Mouse (Mus musculus) megakaryocyte, embryonic 14.5 days (primary cell): ENCODE results near the gene Lrmp. TPM values are rescaled to one million over a fixed set of nuclear protein-coding genes. Genes with fewer than 3 reads are reported as not detected.

ENCODE experiments used
- H3K27me3 ChIP-seq: replicated peaks from 2 replicates; pipeline ENCODE3; 2012; ENCODE audit warnings: inconsistent platforms
- H3K36me3 ChIP-seq: replicated peaks from 2 replicates; pipeline ENCODE3; 2012; ENCODE audit warnings: low read length, inconsistent platforms, mixed read lengths
- H3K4me1 ChIP-seq: 2 replicates; pipeline ENCODE4 v1.6.1; 2012; ENCODE audit warnings: inconsistent platforms
- H3K4me3 ChIP-seq: replicated peaks from 2 replicates; pipeline ENCODE3; 2012; ENCODE audit warnings: moderate library complexity, mild to moderate bottlenecking, inconsistent platforms
- H3K9me3 ChIP-seq: 2 replicates; pipeline ENCODE4 v1.6.1; 2012; ENCODE audit warnings: inconsistent platforms
- FLI1 ChIP-seq: IDR thresholded peaks from 2 replicates; pipeline ENCODE4 v1.6.1; 2012; ENCODE audit warnings: low read length, inconsistent platforms, mixed read lengths
- GATA1 ChIP-seq: IDR thresholded peaks from 3 replicates; pipeline ENCODE4 v1.6.1; 2012; ENCODE audit warnings: mixed read lengths, low read length, inconsistent platforms, borderline replicate concordance
- polyA plus RNA-seq: library from polyadenylated mRNA; stranded (reverse); fragments of >175 nt; gene quantifications from 2 replicates; pipeline ENCODE4 v1.2.3, GENCODE M21; 2012; ENCODE audit warnings: low replicate concordance; ENCODE audit not compliant: insufficient read depth

Lrmp gene
- polyA plus RNA-seq, 1 experiment, result 175 TPM

GRCm38 (mm10) chr6:145120086-145120485 is 4.6 kb downstream of the Lrmp start:
- H3K4me1 ChIP-seq, result peaks cover 60% of the 10 kb centered on the region
- no peak for TF ChIP-seq GATA1
- no peak for TF ChIP-seq FLI1
- H3K4me3 ChIP-seq, result no peak overlapping the region

GRCm38 (mm10) chr6:145120787-145121589 is 5.5 kb downstream of the Lrmp start:
- Histone ChIP-seq H3K27me3 (no peaks in the 10 kb centered on the region), H3K36me3 (peaks cover 9% of the 10 kb centered on the region), H3K9me3 (peaks cover 4% of the 10 kb centered on the region; the same call in 1 of the 2 replicates), H3K4me3 (peak overlapping the region; percentile 95), H3K4me1 (peaks cover 61% of the 10 kb centered on the region)
- 0 out of 3 replicates have a peak, but pooled peaks have one; percentile 33 for TF ChIP-seq GATA1
- 0 out of 2 replicates have a peak, but pooled peaks have one; percentile 16 for TF ChIP-seq FLI1

More at GRCm38 (mm10) chr6:145120086-145120485, 4.6 kb downstream of the Lrmp start:
- peaks cover 6% of the 10 kb centered on the region for H3K36me3 ChIP-seq
- no peaks in the 10 kb centered on the region for H3K27me3 ChIP-seq
- H3K9me3 ChIP-seq, result peaks cover 5% of the 10 kb centered on the region; the same call in 1 of the 2 replicates

GRCm38 (mm10) chr6:145121590-145122420 is 6.4 kb downstream of the Lrmp start:
- H3K36me3 ChIP-seq, result peaks cover 7% of the 10 kb centered on the region
- TF ChIP-seq FLI1, result no peak
- no peak for TF ChIP-seq GATA1
- H3K4me1 ChIP-seq, result peaks cover 58% of the 10 kb centered on the region

GRCm38 (mm10) chr6:145122423-145123059 is 7.1 kb downstream of the Lrmp start:
- Histone ChIP-seq H3K27me3 (no peaks in the 10 kb centered on the region), H3K9me3 (peaks cover 4% of the 10 kb centered on the region), H3K36me3 (peaks cover 13% of the 10 kb centered on the region), H3K4me1 (peaks cover 61% of the 10 kb centered on the region), H3K4me3 (peak overlapping the region; percentile 95)
- no peak for TF ChIP-seq FLI1

More at GRCm38 (mm10) chr6:145121590-145122420, 6.4 kb downstream of the Lrmp start:
- H3K27me3 ChIP-seq, result no peaks in the 10 kb centered on the region
- H3K4me3 ChIP-seq, result peak overlapping the region; percentile 95
- H3K9me3 ChIP-seq, result no peaks in the 10 kb centered on the region

GRCm38 (mm10) chr6:145123136-145124060 is 7.9 kb downstream of the Lrmp start:
- peaks cover 63% of the 10 kb centered on the region for H3K4me1 ChIP-seq
- peak overlapping the region; percentile 95 for H3K4me3 ChIP-seq
- H3K36me3 ChIP-seq, result peaks cover 20% of the 10 kb centered on the region
- peaks cover 4% of the 10 kb centered on the region for H3K9me3 ChIP-seq
- TF ChIP-seq FLI1 (no peak), GATA1 (no peak)
- no peaks in the 10 kb centered on the region for H3K27me3 ChIP-seq

- H3K27me3 ChIP-seq, result no peaks in the 10 kb centered on the region
- peaks cover 32% of the 10 kb centered on the region for H3K36me3 ChIP-seq
- peaks cover 69% of the 10 kb centered on the region for H3K4me1 ChIP-seq
- H3K4me3 ChIP-seq, result peak overlapping the region; percentile 81
- TF ChIP-seq FLI1 (no peak), GATA1 (no peak)
- H3K9me3 ChIP-seq, result peaks cover 4% of the 10 kb centered on the region
Measured at GRCm38 (mm10) chr6:145124621-145125020, 9.2 kb downstream of the Lrmp start.

GRCm38 (mm10) chr6:145125591-145126113 is 10.2 kb downstream of the Lrmp start:
- peak overlapping the region; percentile 81 for H3K4me3 ChIP-seq
- TF ChIP-seq GATA1 (no peak), FLI1 (no peak)
- H3K27me3 ChIP-seq, result no peaks in the 10 kb centered on the region
- H3K9me3 ChIP-seq, result peaks cover 4% of the 10 kb centered on the region
- peaks cover 41% of the 10 kb centered on the region for H3K36me3 ChIP-seq
- peaks cover 69% of the 10 kb centered on the region for H3K4me1 ChIP-seq

GRCm38 (mm10) chr6:145127652-145128051 is 12.2 kb downstream of the Lrmp start:
- peaks cover 4% of the 10 kb centered on the region for H3K9me3 ChIP-seq
- peaks cover 53% of the 10 kb centered on the region for H3K36me3 ChIP-seq
- H3K4me1 ChIP-seq, result peaks cover 75% of the 10 kb centered on the region
- no peaks in the 10 kb centered on the region for H3K27me3 ChIP-seq
- TF ChIP-seq FLI1 (no peak), GATA1 (no peak)
- no peak overlapping the region for H3K4me3 ChIP-seq

GRCm38 (mm10) chr6:145129563-145129962 is 14.1 kb downstream of the Lrmp start:
- Histone ChIP-seq H3K4me3 (no peak overlapping the region), H3K9me3 (peaks cover 4% of the 10 kb centered on the region), H3K27me3 (no peaks in the 10 kb centered on the region), H3K36me3 (peaks cover 65% of the 10 kb centered on the region), H3K4me1 (peaks cover 75% of the 10 kb centered on the region)
- TF ChIP-seq GATA1 (no peak), FLI1 (no peak)
